Mouse (Mus musculus) liver, embryonic 14.5 days (tissue): Measurements from ENCODE around the gene 4930544D05Rik.

Source experiments
- CTCF ChIP-seq: IDR thresholded peaks from 2 replicates; pipeline ENCODE4 v1.5.1; 2016; ENCODE audit warnings: antibody characterized with exemption, low read depth, control low read depth
- EP300 ChIP-seq: IDR thresholded peaks from 2 replicates; pipeline ENCODE4 v1.6.1; 2016; ENCODE audit warnings: antibody characterized with exemption, low read depth

DNA sequence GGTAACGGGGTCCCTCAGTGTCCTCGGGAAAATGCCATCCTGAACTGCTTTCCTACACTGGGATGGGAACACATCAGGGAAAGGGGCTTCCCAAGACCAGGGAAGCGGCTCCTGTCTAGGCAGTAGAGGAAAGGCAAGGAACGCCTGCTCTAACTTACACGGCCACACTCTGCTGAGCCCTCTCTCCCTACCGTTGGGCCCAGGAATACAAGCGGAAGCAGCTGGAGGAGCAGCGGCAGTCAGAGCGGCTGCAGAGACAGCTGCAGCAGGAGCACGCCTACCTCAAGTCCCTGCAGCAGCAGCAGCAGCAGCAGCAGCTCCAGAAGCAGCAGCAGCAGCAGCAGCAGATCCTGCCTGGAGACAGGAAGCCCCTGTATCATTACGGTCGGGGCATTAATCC is 8.9 kb upstream of the 4930544D05Rik start:
- TF ChIP-seq EP300 (no peak), CTCF (no peak)
